ENCODE assay signal across 8 mouse cellular contexts in the genomic region with DNA sequence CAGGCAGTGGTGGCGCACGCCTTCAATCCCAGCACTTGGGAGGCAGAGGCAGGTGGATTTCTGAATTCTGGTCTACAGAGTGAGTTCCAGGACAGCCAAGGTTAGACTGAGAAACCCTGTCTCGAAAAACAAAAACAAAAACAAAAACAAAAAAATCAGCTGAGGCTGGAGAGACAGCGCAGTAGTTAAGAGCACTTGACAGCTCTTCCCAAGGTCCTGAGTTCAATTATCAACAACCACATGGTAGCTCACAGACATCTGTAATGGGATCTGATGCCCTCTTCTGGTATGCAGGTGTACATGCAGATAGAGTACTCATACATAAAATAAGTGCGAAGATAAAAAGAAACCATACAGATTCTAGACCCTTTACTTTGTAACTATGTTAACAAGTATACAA. TPM values are rescaled to one million over a fixed set of nuclear protein-coding genes. Genes with fewer than 3 reads are reported as not detected.
A peak's percentile ranks its signal among the peaks of the same experiment; 100 is the strongest.
DNase-seq lines count a peak whose midpoint lies in the region; ATAC-seq and TF ChIP-seq lines count a peak whose summit lies in the region.

No protein-coding gene starts in this region.

- H3K27ac ChIP-seq in layer of hippocampus, adult 2 months, result no peak overlapping the region
- no peak overlapping the region for H3K27ac ChIP-seq in midbrain, embryonic 13.5 days
- H3K27ac ChIP-seq in heart, embryonic 11.5 days (ENCODE audit: low read depth, low read length), result no peak overlapping the region

- H3K27me3 ChIP-seq in midbrain, embryonic 13.5 days, result no peaks in the 10 kb centered on the region
- H3K27me3 ChIP-seq in heart, embryonic 11.5 days (ENCODE audit: control insufficient read depth, insufficient read depth, low read length), result no peaks in the 10 kb centered on the region

- H3K4me1 ChIP-seq in midbrain, embryonic 13.5 days (replicated peaks), result peaks cover 23% of the 10 kb centered on the region
- peaks cover 9% of the 10 kb centered on the region for H3K4me1 ChIP-seq in heart, embryonic 11.5 days (ENCODE audit: control insufficient read depth, insufficient read depth, low read length)

- 0 out of 2 replicates have a peak, but pooled peaks have one; percentile 28 for ATAC-seq in erythroblast, adult 5-6 weeks (replicated peaks; ENCODE audit: low FRiP score, poor library complexity, severe bottlenecking)
- no peak for ATAC-seq in midbrain, embryonic 13.5 days
- no peak for ATAC-seq in heart, embryonic 11.5 days (replicated peaks; ENCODE audit: insufficient number of reproducible peaks, low FRiP score, low TSS enrichment)

- TF ChIP-seq CTCF in layer of hippocampus, adult 2 months (conservative IDR thresholded peaks at IDR 0.05), result peak; percentile 39

- no peak for DNase-seq in layer of hippocampus, adult 2 months (ENCODE audit: low spot score in 2 of 2)
- DNase-seq in layer of hippocampus, postnatal 10 days (ENCODE audit: low spot score in 2 of 2), result no peak
- DNase-seq in ES-CJ7 (ENCODE audit: low read depth, low spot score), result peak; percentile 68
- no peak for DNase-seq in adrenal gland, postnatal 10 days
- no peak for DNase-seq in spleen, postnatal 4 days (ENCODE audit: low spot score in 2 of 2)

- H3K4me3 ChIP-seq in layer of hippocampus, adult 2 months, result no peak overlapping the region
- H3K4me3 ChIP-seq in midbrain, embryonic 13.5 days (replicated peaks), result 0 out of 2 replicates have a peak overlapping the region, but pooled peaks have one; percentile 99
- H3K4me3 ChIP-seq in heart, embryonic 11.5 days (ENCODE audit: low read depth, low read length), result no peak overlapping the region

- H3K9me3 ChIP-seq in midbrain, embryonic 13.5 days, result no peaks in the 10 kb centered on the region
- H3K9me3 ChIP-seq in heart, embryonic 11.5 days (replicated peaks; ENCODE audit: control insufficient read depth, low read length), result no peaks in the 10 kb centered on the region

- H3K36me3 ChIP-seq in midbrain, embryonic 13.5 days, result peaks cover 28% of the 10 kb centered on the region
- peaks cover 25% of the 10 kb centered on the region for H3K36me3 ChIP-seq in heart, embryonic 11.5 days (ENCODE audit: control insufficient read depth, insufficient read depth, low read length)

- no peak overlapping the region for H3K4me2 ChIP-seq in midbrain, embryonic 13.5 days (replicated peaks)
- no peak overlapping the region for H3K4me2 ChIP-seq in heart, embryonic 11.5 days

- WGBS in midbrain, embryonic 13.5 days, result 86% methylated on average over 5 of the region's 5 CpGs
- 65% methylated on average over 5 of the region's 5 CpGs for WGBS in heart, embryonic 11.5 days (ENCODE audit: insufficient replicate concordance)

- H3K9ac ChIP-seq in midbrain, embryonic 13.5 days (replicated peaks), result no peak overlapping the region
- no peak overlapping the region for H3K9ac ChIP-seq in heart, embryonic 11.5 days (ENCODE audit: low read depth, low read length)

RNA-seq across cellular contexts. Expression of gene Rpl11, which starts 0.6 kb away (rescaled TPM):
- 100 to 1,000 TPM; 291 to 317 TPM for total RNA-seq in layer of hippocampus, adult 2 months (2021)
- total RNA-seq in layer of hippocampus, postnatal 10 days (2021), result 100 to 1,000 TPM; 322 to 405 TPM
- 304 and 345 TPM in 2 replicates for total RNA-seq in erythroblast, adult 5-6 weeks (2015; ENCODE audit: low replicate concordance)
- total RNA-seq in erythroblast, adult 5-6 weeks (2017; ENCODE audit: low replicate concordance), result 128 and 153 TPM in 2 replicates
- 333 and 348 TPM in 2 replicates for polyA plus RNA-seq in midbrain, embryonic 13.5 days (2015; fragmentation: Nextera tagmentation; extraction: Ambion mirVana)
- total RNA-seq in adrenal gland, postnatal 10 days (2021), result 100 to 1,000 TPM; 633 to 663 TPM
- 287 and 345 TPM in 2 replicates for polyA plus RNA-seq in heart, embryonic 11.5 days (2014; fragmentation: Nextera tagmentation; extraction: Ambion mirVana)

RNA-seq across cellular contexts. Expression of gene Eloa, which starts 32.3 kb away (rescaled TPM):
- total RNA-seq in layer of hippocampus, adult 2 months (2021), result 10 to 100 TPM; 27.3 to 28.5 TPM
- 10 to 100 TPM; 32.5 to 33.6 TPM for total RNA-seq in layer of hippocampus, postnatal 10 days (2021)
- 35.7 and 44.5 TPM in 2 replicates for total RNA-seq in erythroblast, adult 5-6 weeks (2015; ENCODE audit: low replicate concordance)
- 40.0 and 53.8 TPM in 2 replicates for total RNA-seq in erythroblast, adult 5-6 weeks (2017; ENCODE audit: low replicate concordance)
- polyA plus RNA-seq in midbrain, embryonic 13.5 days (2015; fragmentation: Nextera tagmentation; extraction: Ambion mirVana), result 27.8 and 30.1 TPM in 2 replicates
- total RNA-seq in adrenal gland, postnatal 10 days (2021), result 10 to 100 TPM; 40.5 to 41.8 TPM
- polyA plus RNA-seq in heart, embryonic 11.5 days (2014; fragmentation: Nextera tagmentation; extraction: Ambion mirVana), result 34.8 and 39.8 TPM in 2 replicates
